ENCODE assay signal across 20 mouse cellular contexts in the genomic region with DNA sequence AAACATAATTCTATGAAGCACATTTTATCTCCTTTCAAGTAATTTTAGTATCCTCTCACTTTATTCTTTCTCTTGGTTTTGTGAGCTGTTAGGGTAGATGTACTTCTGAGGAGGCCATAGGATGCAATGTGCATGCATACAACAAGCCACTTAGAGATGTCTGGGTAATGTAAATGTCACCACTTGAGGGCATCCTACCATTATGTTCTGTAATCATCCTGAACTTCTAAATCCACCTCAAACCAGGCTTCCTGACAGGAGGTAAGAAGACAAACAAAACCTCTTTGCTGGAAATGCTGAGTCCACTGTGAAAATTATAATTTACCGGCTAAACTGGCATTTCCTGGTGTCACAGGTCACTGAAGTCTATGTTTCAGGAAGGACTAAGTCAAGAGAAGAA.
DNase-seq lines count a peak whose midpoint lies in the region; ATAC-seq and TF ChIP-seq lines count a peak whose summit lies in the region.
"Had no signal": no experiment of that assay in that cellular context is flagged by ENCODE, and none has a peak within 500 bp of the region (broad histone marks: within the 10 kb centered on the region; RNA-seq: fewer than 3 reads in every experiment).

No protein-coding gene starts in this region.

- DNase-seq in frontal cortex, postnatal 10 days (ENCODE audit: low spot score in 2 of 2) = no peak
- no peak for DNase-seq in liver, postnatal 0 days
- no peak for DNase-seq in liver, embryonic 11.5 days (ENCODE audit: low spot score)
- DNase-seq in MN1 (ENCODE audit: low spot score) = peak; percentile 6
- DNase-seq in embryo, embryonic 9.5 days (ENCODE audit: extremely low spot score) = peak; percentile 9
- no peak for DNase-seq in spleen, postnatal 36 days (ENCODE audit: low spot score in 2 of 2)
- no peak for DNase-seq in adrenal gland, adult 18-20 months (ENCODE audit: low spot score in 2 of 2)
- DNase-seq: cerebellum, adult 8-10 months; gastrocnemius, postnatal 25 days; kidney, adult 18-20 months; kidney, postnatal 36 days; layer of hippocampus, postnatal 36 days had no signal

- TF ChIP-seq EP300 in liver, postnatal 0 days (IDR thresholded peaks at IDR 0.05; ENCODE audit: low read depth) = no peak

- peak; percentile 34 for TF ChIP-seq CTCF in liver, postnatal 0 days (IDR thresholded peaks at IDR 0.05; ENCODE audit: low read depth)

- 22% methylated on average over 1 of the region's 1 CpGs for WGBS in liver, postnatal 0 days (ENCODE audit: insufficient replicate concordance)
- WGBS in liver, embryonic 11.5 days = 60% methylated on average over 1 of the region's 1 CpGs

- no peak overlapping the region for H3K9ac ChIP-seq in liver, postnatal 0 days (replicated peaks)
- no peak overlapping the region for H3K9ac ChIP-seq in liver, embryonic 11.5 days (ENCODE audit: low read depth, low read length)
- H3K9ac ChIP-seq: embryonic facial prominence, embryonic 13.5 days; heart, embryonic 12.5 days; limb, embryonic 15.5 days; midbrain, embryonic 12.5 days had no signal

- H3K27ac ChIP-seq in liver, postnatal 0 days (ENCODE audit: low read depth) = no peak overlapping the region
- no peak overlapping the region for H3K27ac ChIP-seq in liver, embryonic 11.5 days (ENCODE audit: low read depth, low read length)
- H3K27ac ChIP-seq: embryonic facial prominence, embryonic 13.5 days; hindbrain, embryonic 10.5 days; limb, embryonic 15.5 days; midbrain, embryonic 12.5 days had no signal

- peak; percentile 82 for ATAC-seq in frontal cortex, adult (ENCODE audit: low TSS enrichment)
- no peak for ATAC-seq in liver, postnatal 0 days
- no peak for ATAC-seq in liver, embryonic 11.5 days (replicated peaks; ENCODE audit: low FRiP score)
- ATAC-seq: activated CD4-positive, CD25-positive, alpha-beta regulatory T cell, adult 4 months; forebrain, embryonic 16.5 days had no signal

- no peaks in the 10 kb centered on the region for H3K36me3 ChIP-seq in liver, postnatal 0 days (replicated peaks; ENCODE audit: insufficient read depth, low read length)
- no peaks in the 10 kb centered on the region for H3K36me3 ChIP-seq in liver, embryonic 11.5 days (ENCODE audit: control insufficient read depth, insufficient read depth, low read length)
- H3K36me3 ChIP-seq: embryonic facial prominence, embryonic 13.5 days; heart, embryonic 12.5 days; hindbrain, embryonic 10.5 days; limb, embryonic 15.5 days; midbrain, embryonic 12.5 days had no signal

- H3K4me1 ChIP-seq in liver, postnatal 0 days (ENCODE audit: insufficient read depth) = no peaks in the 10 kb centered on the region
- no peaks in the 10 kb centered on the region for H3K4me1 ChIP-seq in liver, embryonic 11.5 days (replicated peaks; ENCODE audit: control insufficient read depth, insufficient read depth, low read length)
- H3K4me1 ChIP-seq: embryonic facial prominence, embryonic 13.5 days; heart, embryonic 12.5 days; hindbrain, embryonic 10.5 days; limb, embryonic 15.5 days; midbrain, embryonic 12.5 days had no signal

- H3K9me3 ChIP-seq in liver, postnatal 0 days (ENCODE audit: low read length) = no peaks in the 10 kb centered on the region
- H3K9me3 ChIP-seq in liver, embryonic 11.5 days (ENCODE audit: control insufficient read depth, low read length) = no peaks in the 10 kb centered on the region
- H3K9me3 ChIP-seq: embryonic facial prominence, embryonic 13.5 days; heart, embryonic 12.5 days; hindbrain, embryonic 10.5 days; limb, embryonic 15.5 days; midbrain, embryonic 12.5 days had no signal

- H3K4me3 ChIP-seq in liver, postnatal 0 days (ENCODE audit: low read depth, low read length) = no peak overlapping the region
- H3K4me3 ChIP-seq in liver, embryonic 11.5 days (ENCODE audit: low read depth, low read length) = no peak overlapping the region
- H3K4me3 ChIP-seq: embryonic facial prominence, embryonic 13.5 days; heart, embryonic 12.5 days; hindbrain, embryonic 10.5 days; limb, embryonic 15.5 days; midbrain, embryonic 12.5 days had no signal

- H3K4me2 ChIP-seq in liver, postnatal 0 days (ENCODE audit: low read depth, low read length) = no peak overlapping the region
- no peak overlapping the region for H3K4me2 ChIP-seq in liver, embryonic 11.5 days
- H3K4me2 ChIP-seq: embryonic facial prominence, embryonic 13.5 days; heart, embryonic 12.5 days; limb, embryonic 15.5 days; midbrain, embryonic 12.5 days had no signal

- no peaks in the 10 kb centered on the region for H3K27me3 ChIP-seq in liver, postnatal 0 days (ENCODE audit: insufficient read depth, low read length)
- H3K27me3 ChIP-seq in liver, embryonic 11.5 days (replicated peaks; ENCODE audit: control insufficient read depth, insufficient read depth, low read length) = no peaks in the 10 kb centered on the region
- H3K27me3 ChIP-seq: embryonic facial prominence, embryonic 13.5 days; heart, embryonic 12.5 days; limb, embryonic 15.5 days; midbrain, embryonic 12.5 days had no signal

Comparison
In these comparisons a context has a peak if more than half of its experiments do, and no peak if none do; other contexts are left out.
1. DNase-seq: peak in MN1 (single experiment) and embryo, embryonic 9.5 days (single experiment); none in frontal cortex, postnatal 10 days (0 of 2), liver, postnatal 0 days (single experiment), liver, embryonic 11.5 days (single experiment), spleen, postnatal 36 days (0 of 2) and adrenal gland, adult 18-20 months (0 of 2).